Mouse (Mus musculus): ENCODE measurements at regions not wholly inside any gene's neighbourhood (a gene's known extent, or its start where the extent isn't known, plus 50 kb on each side); places are given as distances from the start of the nearest gene placed in this dataset.

- DNase-seq = no peak
- intact Hi-C loops (cut with DNase I) = no loop called here
These were observed 63.5 kb upstream of the Ndst3 start for GRCm38 (mm10) chr3:123754011-123754610.

- DNase-seq = no peak
- intact Hi-C loops (cut with DNase I) = no loop called here
These were observed 64.3 kb upstream of the Ndst3 start for GRCm38 (mm10) chr3:123754927-123755326.

- intact Hi-C loops (cut with DNase I) = no loop called here
- DNase-seq = no peak
These were observed 75.4 kb upstream of the Ndst3 start for GRCm38 (mm10) chr3:123765911-123766556.

GRCm38 (mm10) chr3:123766557-123766913, 75.9 kb upstream of the Ndst3 start:
- intact Hi-C loops (cut with DNase I) = no loop called here
- DNase-seq = no peak

GRCm38 (mm10) chr3:123780507-123780906, 89.9 kb upstream of the Ndst3 start:
- intact Hi-C loops (cut with DNase I) = loop anchor here (10.0 kb wide), 1 partner anchor 494 kb away; no protein-coding TSS in a partner anchor
- peak in 1 of 2 experiments; percentile 11 for DNase-seq

- DNase-seq = no peak
- intact Hi-C loops (cut with DNase I) = loop anchor here (10.0 kb wide), 1 partner anchor 493 kb away; no protein-coding TSS in a partner anchor
These were observed 90.9 kb upstream of the Ndst3 start for GRCm38 (mm10) chr3:123781581-123781980.

GRCm38 (mm10) chr3:123784127-123784526, 93.5 kb upstream of the Ndst3 start:
- intact Hi-C loops (cut with DNase I) = loop anchor here (10.0 kb wide), 1 partner anchor 491 kb away; no protein-coding TSS in a partner anchor
- DNase-seq = no peak

GRCm38 (mm10) chr3:123794011-123794410, 103.4 kb upstream of the Ndst3 start:
- no peak for DNase-seq
- intact Hi-C loops (cut with DNase I) = no loop called here

GRCm38 (mm10) chr3:123805338-123805737, 114.7 kb upstream of the Ndst3 start:
- DNase-seq = no peak
- intact Hi-C loops (cut with DNase I) = no loop called here

GRCm38 (mm10) chr3:123806050-123806449, 115.4 kb upstream of the Ndst3 start:
- DNase-seq = no peak
- intact Hi-C loops (cut with DNase I) = no loop called here

GRCm38 (mm10) chr3:123806546-123806945, 115.9 kb upstream of the Ndst3 start:
- DNase-seq = no peak
- intact Hi-C loops (cut with DNase I) = no loop called here

GRCm38 (mm10) chr3:123810018-123810942, 119.6 kb upstream of the Ndst3 start:
- intact Hi-C loops (cut with DNase I) = no loop called here
- no peak for DNase-seq

- no peak for DNase-seq
- intact Hi-C loops (cut with DNase I) = no loop called here
These were observed 120.4 kb upstream of the Ndst3 start for GRCm38 (mm10) chr3:123810943-123811499.

- DNase-seq = no peak
- intact Hi-C loops (cut with DNase I) = no loop called here
These were observed 138.1 kb upstream of the Ndst3 start for GRCm38 (mm10) chr3:123828790-123829189.

GRCm38 (mm10) chr3:123838385-123839170, 147.9 kb upstream of the Ndst3 start:
- no peak for DNase-seq
- intact Hi-C loops (cut with DNase I) = no loop called here

GRCm38 (mm10) chr3:123846554-123846953, 155.9 kb upstream of the Ndst3 start:
- intact Hi-C loops (cut with DNase I) = no loop called here

GRCm38 (mm10) chr3:123848663-123849062, 158.0 kb upstream of the Ndst3 start:
- no peak for DNase-seq
- intact Hi-C loops (cut with DNase I) = no loop called here

More at GRCm38 (mm10) chr3:123846554-123846953, 155.9 kb upstream of the Ndst3 start:
- DNase-seq = no peak

GRCm38 (mm10) chr3:123852889-123853288, 162.2 kb upstream of the Ndst3 start:
- intact Hi-C loops (cut with DNase I) = no loop called here
- DNase-seq = no peak

GRCm38 (mm10) chr3:123873709-123874108, 183.1 kb upstream of the Ndst3 start:
- DNase-seq = no peak
- intact Hi-C loops (cut with DNase I) = no loop called here

- DNase-seq = no peak
- intact Hi-C loops (cut with DNase I) = no loop called here
These were observed 203.0 kb upstream of the Ndst3 start for GRCm38 (mm10) chr3:123893691-123894090.

All from heart, postnatal 10 days (tissue).